Mouse (Mus musculus) myocyte (in vitro differentiated cells): ENCODE measurements around the gene Rpl31. TPM values are rescaled to one million over a fixed set of nuclear protein-coding genes. Genes with fewer than 3 reads are reported as not detected.

Experiments
- H3K27me3 ChIP-seq: one replicate; pipeline ENCODE4 v1.6.1; 2011; ENCODE audit not compliant: control insufficient read depth, insufficient read depth, insufficient read length
- H3K36me3 ChIP-seq: one replicate; pipeline ENCODE4 v1.6.1; 2011; ENCODE audit not compliant: control insufficient read depth, insufficient read depth
- H3K4me2 ChIP-seq: one replicate; pipeline ENCODE4 v1.6.1; 2011; ENCODE audit warnings: low read depth, control low read depth
- H3K4me3 ChIP-seq: one replicate; pipeline ENCODE4 v1.5.1; 2011; ENCODE audit warnings: mild to moderate bottlenecking, control low read depth, moderate library complexity
- H3K79me2 ChIP-seq: one replicate; pipeline ENCODE4 v1.6.1; 2011; ENCODE audit not compliant: control insufficient read depth, insufficient read depth
- H3ac ChIP-seq: one replicate; pipeline ENCODE4 v1.6.1; 2011; ENCODE audit not compliant: control insufficient read depth, insufficient read length
- CEBPB ChIP-seq: IDR thresholded peaks from 2 replicates; pipeline ENCODE4 v1.6.1; 2011; ENCODE audit warnings: mild to moderate bottlenecking, moderate library complexity; ENCODE audit not compliant: poor library complexity, insufficient read depth, severe bottlenecking
- E2F4 ChIP-seq: IDR thresholded peaks from one replicate; pipeline ENCODE4 v1.6.1; 2011; ENCODE audit warnings: mild to moderate bottlenecking, control low read depth, moderate library complexity; ENCODE audit not compliant: insufficient read depth
- MAX ChIP-seq: IDR thresholded peaks from one replicate; pipeline ENCODE4 v1.6.1; 2011; ENCODE audit warnings: low read depth, mild to moderate bottlenecking, control low read depth
- MYOD1 ChIP-seq, 3 experiments: IDR thresholded peaks; one replicate each; pipeline ENCODE4 v1.6.1; 2011; ENCODE audit warnings: control low read depth in 2 of 3, low read depth in 2 of 3, mild to moderate bottlenecking in 2 of 3, moderate library complexity in 1 of 3; ENCODE audit not compliant: insufficient read length in 2 of 3, control insufficient read depth in 1 of 3
- MYOG ChIP-seq, 3 experiments: IDR thresholded peaks; one replicate each; pipeline ENCODE4 v1.6.1; 2011; ENCODE audit warnings: control low read depth in 2 of 3, low read depth in 2 of 3, mild to moderate bottlenecking in 2 of 3; ENCODE audit not compliant: insufficient read length in 2 of 3, control insufficient read depth in 1 of 3, insufficient read depth in 1 of 3
- POLR2A ChIP-seq: IDR thresholded peaks from one replicate; pipeline ENCODE4 v1.6.1; 2011; ENCODE audit warnings: low read depth, mild to moderate bottlenecking, control low read depth, moderate library complexity; ENCODE audit not compliant: insufficient read length
- POLR2AphosphoS2 ChIP-seq: IDR thresholded peaks from one replicate; pipeline ENCODE4 v1.6.1; 2011; ENCODE audit warnings: low read depth, control low read depth; ENCODE audit not compliant: insufficient read length
- REST ChIP-seq: IDR thresholded peaks from one replicate; pipeline ENCODE4 v1.6.1; 2011; ENCODE audit warnings: mild to moderate bottlenecking, control low read depth, moderate library complexity; ENCODE audit not compliant: insufficient read depth, insufficient read length
- SRF ChIP-seq: IDR thresholded peaks from one replicate; pipeline ENCODE4 v1.6.1; 2011; ENCODE audit warnings: low read depth; ENCODE audit not compliant: control insufficient read depth, insufficient read length
- TCF12 ChIP-seq: IDR thresholded peaks from one replicate; pipeline ENCODE4 v1.6.1; 2011; ENCODE audit warnings: mild to moderate bottlenecking, control low read depth; ENCODE audit not compliant: poor library complexity, insufficient read depth, severe bottlenecking
- TCF3 ChIP-seq: IDR thresholded peaks from one replicate; pipeline ENCODE4 v1.6.1; 2011; ENCODE audit warnings: low read depth, control low read depth; ENCODE audit not compliant: insufficient read length
- USF1 ChIP-seq: IDR thresholded peaks from one replicate; pipeline ENCODE4 v1.6.1; 2011; ENCODE audit warnings: low read depth, mild to moderate bottlenecking, control low read depth, moderate library complexity
- polyA plus RNA-seq: library from polyadenylated mRNA; unstranded; fragments of >200 nt; fragmentation: generic; extraction: Trizol; gene quantifications from one replicate; pipeline ENCODE4 v1.2.1, GENCODE M21; 2012; ENCODE audit warnings: missing spikeins

The Rpl31 gene
- polyA plus RNA-seq, 1 experiment: 1,627 TPM

DNA sequence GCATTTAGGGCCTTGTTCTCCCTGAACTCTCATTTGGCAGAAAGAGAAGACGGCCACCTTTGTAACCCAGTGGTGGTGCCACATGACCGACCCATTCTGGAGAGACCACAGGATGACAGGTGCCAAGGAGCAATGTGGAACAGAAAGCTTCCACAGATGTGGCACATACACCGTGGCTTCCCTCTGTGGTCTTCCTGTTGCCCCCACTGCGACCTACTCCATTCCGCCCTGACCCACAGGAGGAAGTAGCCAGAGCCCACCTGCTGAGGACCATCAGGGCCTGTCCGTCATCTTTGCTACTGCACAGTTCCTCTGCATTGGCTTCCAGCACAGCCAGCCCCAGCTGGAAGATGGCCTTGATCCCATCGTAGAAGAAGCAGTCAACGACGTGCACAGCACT is 13.4 kb downstream of the Rpl31 start:
- Histone ChIP-seq H3K79me2 (no peaks in the 10 kb centered on the region), H3K27me3 (peaks cover 5% of the 10 kb centered on the region), H3K36me3 (no peaks in the 10 kb centered on the region), H3K4me3 (no peak overlapping the region), H3K4me2 (no peak overlapping the region), H3ac (no peak overlapping the region)
- TF ChIP-seq MAX: no peak
- TF ChIP-seq POLR2AphosphoS2: no peak
- peak; percentile 58 for TF ChIP-seq TCF12
- TF ChIP-seq USF1: peak; percentile 20
- TF ChIP-seq E2F4: no peak
- TF ChIP-seq CEBPB: no peak
- TF ChIP-seq SRF: no peak
- peak in 2 of 3 experiments; percentile 95 to 96 for TF ChIP-seq MYOD1 (IDR thresholded peaks at IDR 0.05; ENCODE audit: control insufficient read depth in 1 of 3, insufficient read length in 2 of 3, low read depth in 2 of 3)
- TF ChIP-seq REST: no peak
- TF ChIP-seq TCF3: peak; percentile 61
- peak in 2 of 3 experiments; percentile 79 to 91 for TF ChIP-seq MYOG (IDR thresholded peaks at IDR 0.05; ENCODE audit: control insufficient read depth in 1 of 3, insufficient read depth in 1 of 3, insufficient read length in 2 of 3, low read depth in 2 of 3)
- no peak for TF ChIP-seq POLR2A

DNA sequence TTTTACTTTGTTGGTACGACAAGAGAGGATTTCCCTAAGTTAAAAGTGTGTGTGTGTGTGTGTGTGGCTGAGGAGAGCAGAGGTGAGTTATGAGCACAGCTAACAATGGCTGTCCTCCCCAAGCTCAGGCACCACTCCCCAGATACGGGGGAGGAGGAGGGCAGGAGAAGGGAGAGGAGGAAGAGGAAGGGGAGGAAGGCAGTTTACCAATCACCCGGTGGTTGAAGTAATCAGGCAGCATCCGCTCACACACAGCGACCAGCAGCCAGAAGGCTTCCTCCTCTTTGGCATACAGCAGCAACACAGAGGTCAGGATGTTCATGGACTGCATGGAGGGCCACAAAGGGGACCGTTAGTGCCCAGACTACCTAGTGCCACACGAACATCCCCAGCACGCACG is 17.3 kb downstream of the Rpl31 start:
- no peaks in the 10 kb centered on the region for H3K79me2 ChIP-seq
- peaks cover 11% of the 10 kb centered on the region for H3K27me3 ChIP-seq
- H3K36me3 ChIP-seq: no peaks in the 10 kb centered on the region
- no peak overlapping the region for H3K4me2 ChIP-seq
- H3ac ChIP-seq: no peak overlapping the region
- TF ChIP-seq POLR2AphosphoS2 (no peak), POLR2A (no peak), TCF12 (no peak), MYOD1 (IDR thresholded peaks at IDR 0.05; ENCODE audit: control insufficient read depth in 1 of 3, insufficient read length in 2 of 3, low read depth in 2 of 3) (no peak), E2F4 (no peak), SRF (no peak), TCF3 (no peak), CEBPB (no peak), USF1 (no peak), REST (no peak), MAX (no peak), MYOG (IDR thresholded peaks at IDR 0.05; ENCODE audit: control insufficient read depth in 1 of 3, insufficient read depth in 1 of 3, insufficient read length in 2 of 3, low read depth in 2 of 3) (no peak)
- H3K4me3 ChIP-seq: no peak overlapping the region

GRCm38 (mm10) chr1:39386456-39386855 is 18.8 kb downstream of the Rpl31 start:
- H3K4me3 ChIP-seq: no peak overlapping the region
- H3ac ChIP-seq: no peak overlapping the region
- TF ChIP-seq MYOG (IDR thresholded peaks at IDR 0.05; ENCODE audit: control insufficient read depth in 1 of 3, insufficient read depth in 1 of 3, insufficient read length in 2 of 3, low read depth in 2 of 3) (no peak), MYOD1 (IDR thresholded peaks at IDR 0.05; ENCODE audit: control insufficient read depth in 1 of 3, insufficient read length in 2 of 3, low read depth in 2 of 3) (no peak), MAX (no peak), POLR2A (no peak), E2F4 (no peak), POLR2AphosphoS2 (no peak), REST (no peak), TCF3 (no peak), CEBPB (no peak), SRF (no peak), TCF12 (no peak)
- peaks cover 16% of the 10 kb centered on the region for H3K27me3 ChIP-seq
- no peak overlapping the region for H3K4me2 ChIP-seq
- no peaks in the 10 kb centered on the region for H3K79me2 ChIP-seq
- no peaks in the 10 kb centered on the region for H3K36me3 ChIP-seq

GRCm38 (mm10) chr1:39387497-39387896 is 19.9 kb downstream of the Rpl31 start:
- Histone ChIP-seq H3ac (no peak overlapping the region), H3K4me3 (no peak overlapping the region), H3K4me2 (no peak overlapping the region), H3K36me3 (no peaks in the 10 kb centered on the region), H3K27me3 (peaks cover 16% of the 10 kb centered on the region), H3K79me2 (no peaks in the 10 kb centered on the region)
- TF ChIP-seq SRF: no peak
- no peak for TF ChIP-seq E2F4
- no peak for TF ChIP-seq MYOG (IDR thresholded peaks at IDR 0.05; ENCODE audit: control insufficient read depth in 1 of 3, insufficient read depth in 1 of 3, insufficient read length in 2 of 3, low read depth in 2 of 3)
- TF ChIP-seq TCF12: no peak
- TF ChIP-seq POLR2AphosphoS2: no peak
- no peak for TF ChIP-seq TCF3
- no peak for TF ChIP-seq REST

DNA sequence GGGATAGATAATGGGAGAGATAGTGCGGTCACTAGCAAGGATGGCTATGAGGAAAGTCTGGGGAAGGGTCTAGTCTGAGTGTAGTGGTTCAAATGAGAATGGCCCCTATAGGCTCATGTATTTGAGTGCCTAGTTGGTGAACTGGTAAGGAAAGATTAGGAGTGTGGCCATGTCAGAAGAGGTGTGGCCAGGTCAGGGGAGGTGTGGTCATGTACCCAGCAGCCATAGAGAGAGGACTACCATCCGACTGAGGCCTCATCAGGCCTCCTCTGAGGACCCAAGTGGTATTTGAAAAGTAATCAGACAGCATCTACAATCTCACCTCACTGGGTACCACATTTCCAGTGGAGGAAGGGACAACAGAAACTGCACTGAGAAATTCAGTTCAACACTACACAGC is 20.5 kb downstream of the Rpl31 start:
- TF ChIP-seq REST (no peak), MAX (no peak), MYOD1 (IDR thresholded peaks at IDR 0.05; ENCODE audit: control insufficient read depth in 1 of 3, insufficient read length in 2 of 3, low read depth in 2 of 3) (no peak), E2F4 (no peak), TCF3 (no peak), USF1 (no peak), MYOG (IDR thresholded peaks at IDR 0.05; ENCODE audit: control insufficient read depth in 1 of 3, insufficient read depth in 1 of 3, insufficient read length in 2 of 3, low read depth in 2 of 3) (no peak), CEBPB (no peak), POLR2AphosphoS2 (no peak), POLR2A (no peak), SRF (no peak), TCF12 (no peak)
- H3K27me3 ChIP-seq: peaks cover 16% of the 10 kb centered on the region
- no peak overlapping the region for H3K4me2 ChIP-seq
- H3ac ChIP-seq: no peak overlapping the region
- H3K36me3 ChIP-seq: no peaks in the 10 kb centered on the region
- H3K4me3 ChIP-seq: no peak overlapping the region
- no peaks in the 10 kb centered on the region for H3K79me2 ChIP-seq
